Mouse (Mus musculus) embryonic fibroblast, embryonic 13.5 days (primary cell): ENCODE results near the gene Gm49380.

ENCODE experiments used
- CTCF ChIP-seq: IDR thresholded peaks from 2 replicates; pipeline ENCODE4 v1.5.1; 2011; ENCODE audit warnings: mild to moderate bottlenecking, control low read depth, low read length, moderate library complexity, borderline replicate concordance; ENCODE audit not compliant: insufficient read depth
- POLR2A ChIP-seq: IDR thresholded peaks from 2 replicates; pipeline ENCODE4 v1.6.1; 2011; ENCODE audit warnings: low read depth, mild to moderate bottlenecking, control low read depth, low read length, moderate library complexity

GRCm38 (mm10) chr9:44031946-44032345 is 81.4 kb downstream of the Gm49380 start:
- TF ChIP-seq POLR2A (no peak), CTCF (no peak)
